Mouse (Mus musculus): ENCODE data around the gene Kidins220.

The Kidins220 gene

GRCm38 (mm10) chr12:25108865-25109264 lies 134.1 kb downstream of the Kidins220 start:
- no peak for DNase-seq (ENCODE audit: extremely low read depth, low read depth, low spot score)

GRCm38 (mm10) chr12:25109971-25110681 lies 135.4 kb downstream of the Kidins220 start:
- no peak for DNase-seq (ENCODE audit: extremely low read depth, low read depth, low spot score)

- DNase-seq (ENCODE audit: extremely low read depth, low read depth, low spot score) = no peak
These were observed 136.0 kb downstream of the Kidins220 start for GRCm38 (mm10) chr12:25110682-25111078.

All from fat pad, adult 2 months (tissue).